Mouse (Mus musculus) cerebellum, adult 2 months (tissue): ENCODE data around the gene Aoah. TPM values are rescaled to one million over a fixed set of nuclear protein-coding genes. Genes with fewer than 3 reads are reported as not detected.

Source experiments
- DNase-seq, 2 experiments: peaks; one replicate each; pipeline ENCODE4 v3.0.0; 2021
- H3K27ac ChIP-seq: fragments of 200-500 bp; 2 replicates; pipeline ENCODE4 v1.5.1; 2012; ENCODE audit warnings: low read length, control low read depth, inconsistent platforms; ENCODE audit not compliant: insufficient read depth
- H3K27me3 ChIP-seq: fragments of 200-500 bp; 2 replicates; pipeline ENCODE4 v1.6.1; 2012; ENCODE audit warnings: inconsistent platforms, mild to moderate bottlenecking, low read length, moderate library complexity; ENCODE audit not compliant: control insufficient read depth, insufficient read depth
- H3K4me1 ChIP-seq: fragments of 200-500 bp; 2 replicates; pipeline ENCODE4 v1.6.1; 2011; ENCODE audit warnings: low read length; ENCODE audit not compliant: control insufficient read depth, insufficient read depth
- H3K4me3 ChIP-seq: fragments of 200-500 bp; replicated peaks from 2 replicates; pipeline ENCODE3; 2011; ENCODE audit warnings: mild to moderate bottlenecking, low read depth, low read length, control low read depth; ENCODE audit not compliant: insufficient read depth
- CTCF ChIP-seq: fragments of 200-500 bp; IDR thresholded peaks from 2 replicates; pipeline ENCODE4 v1.5.1; 2011; ENCODE audit warnings: low read depth, mild to moderate bottlenecking, control low read depth, low read length, moderate library complexity, borderline replicate concordance; ENCODE audit not compliant: insufficient read depth
- POLR2A ChIP-seq: fragments of 200-500 bp; IDR thresholded peaks from 2 replicates; pipeline ENCODE4 v1.6.1; 2011; ENCODE audit warnings: low read length, control low read depth, borderline replicate concordance; ENCODE audit not compliant: insufficient read depth
- WGBS: fragments of 180-500 bp; shearing (Covaris S2); methylation state at CpG from one replicate; pipeline ENCODE4 v1.1.7; 2018; 5-methylcytosine and 5-hydroxymethylcytosine counted together
- polyA plus RNA-seq: library from polyadenylated mRNA; depleted of rRNA; stranded (reverse); fragments of >200 nt; gene quantifications from 2 replicates; pipeline ENCODE4 v1.2.3, GENCODE M21; 2012

The Aoah gene
- polyA plus RNA-seq, 1 experiment: 0.23 TPM

DNA sequence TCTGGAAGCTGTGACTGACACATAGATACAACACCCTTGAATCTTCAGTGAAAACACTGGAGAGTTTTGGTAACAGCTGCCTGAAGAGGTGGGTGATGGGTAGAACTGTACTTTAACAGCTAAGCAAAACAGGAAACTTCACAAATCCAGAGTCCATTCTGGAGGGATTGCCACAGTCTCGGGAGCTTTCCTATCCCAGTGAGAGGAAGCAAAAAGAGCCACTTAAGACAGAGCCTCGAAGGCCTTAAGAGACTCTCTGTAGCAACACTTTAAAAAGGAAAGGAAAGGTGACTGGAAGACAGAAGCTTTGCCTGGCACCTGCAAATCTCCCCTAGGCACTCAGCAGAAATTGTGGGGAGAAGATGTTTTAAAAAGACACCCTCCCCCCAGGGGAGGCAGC, 4.6 kb downstream of the Aoah start:
- Histone ChIP-seq H3K4me3 (no peak overlapping the region), H3K27me3 (no peaks in the 10 kb centered on the region), H3K27ac (no peak overlapping the region), H3K4me1 (no peaks in the 10 kb centered on the region)
- DNase-seq: no peak
- 57% methylated on average over 2 of the region's 2 CpGs for WGBS
- TF ChIP-seq CTCF: no peak
- no peak for TF ChIP-seq POLR2A

DNA sequence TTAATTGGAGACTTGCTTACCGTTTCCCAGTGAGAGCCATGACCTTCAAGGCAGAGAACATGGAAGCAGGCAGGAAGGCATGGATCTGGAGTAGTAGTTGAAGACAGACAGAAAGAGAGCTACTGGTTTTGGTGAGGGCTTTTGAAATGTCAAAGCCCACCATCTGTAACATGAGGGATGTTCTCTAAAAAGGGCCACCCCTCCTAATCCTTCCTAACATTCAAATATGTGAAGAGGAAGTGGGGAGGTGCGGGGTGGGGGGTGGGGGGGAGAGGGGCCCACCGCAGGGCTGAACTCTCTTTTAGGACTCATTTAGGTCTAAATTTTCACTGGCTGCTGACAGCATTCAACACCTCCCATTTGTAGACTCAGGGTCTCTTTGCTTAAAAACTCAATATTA, 5.9 kb downstream of the Aoah start:
- H3K4me1 ChIP-seq: no peaks in the 10 kb centered on the region
- TF ChIP-seq POLR2A (no peak), CTCF (no peak)
- DNase-seq: no peak
- no peaks in the 10 kb centered on the region for H3K27me3 ChIP-seq
- H3K4me3 ChIP-seq: no peak overlapping the region
- no peak overlapping the region for H3K27ac ChIP-seq
- whole genome bisulfite sequencing: 88% methylated on average over 3 of the region's 3 CpGs

DNA sequence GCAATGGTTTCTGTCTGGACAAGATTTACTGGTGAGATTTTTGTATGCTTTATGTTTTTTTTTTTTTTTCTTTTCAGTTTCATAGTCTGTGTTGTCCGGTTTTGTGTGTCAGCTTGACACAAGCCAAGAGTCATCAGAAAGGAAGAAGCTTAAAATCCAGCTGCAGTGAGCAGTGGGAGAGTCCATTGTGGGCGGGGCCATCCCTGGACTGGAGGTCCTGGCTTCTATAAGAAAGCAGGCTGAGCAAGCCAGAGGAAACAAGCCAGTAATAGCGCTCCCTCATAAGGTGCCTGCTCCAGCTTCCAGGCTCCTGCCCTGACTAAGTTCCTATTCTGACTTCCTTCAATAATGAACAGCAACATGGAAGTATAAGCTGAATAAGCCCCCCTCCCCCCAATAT, 6.7 kb downstream of the Aoah start:
- TF ChIP-seq CTCF (no peak), POLR2A (no peak)
- 68% methylated on average over 3 of the region's 3 CpGs for WGBS
- Histone ChIP-seq H3K27ac (no peak overlapping the region), H3K27me3 (no peaks in the 10 kb centered on the region), H3K4me3 (no peak overlapping the region), H3K4me1 (no peaks in the 10 kb centered on the region)
- DNase-seq: no peak

DNA sequence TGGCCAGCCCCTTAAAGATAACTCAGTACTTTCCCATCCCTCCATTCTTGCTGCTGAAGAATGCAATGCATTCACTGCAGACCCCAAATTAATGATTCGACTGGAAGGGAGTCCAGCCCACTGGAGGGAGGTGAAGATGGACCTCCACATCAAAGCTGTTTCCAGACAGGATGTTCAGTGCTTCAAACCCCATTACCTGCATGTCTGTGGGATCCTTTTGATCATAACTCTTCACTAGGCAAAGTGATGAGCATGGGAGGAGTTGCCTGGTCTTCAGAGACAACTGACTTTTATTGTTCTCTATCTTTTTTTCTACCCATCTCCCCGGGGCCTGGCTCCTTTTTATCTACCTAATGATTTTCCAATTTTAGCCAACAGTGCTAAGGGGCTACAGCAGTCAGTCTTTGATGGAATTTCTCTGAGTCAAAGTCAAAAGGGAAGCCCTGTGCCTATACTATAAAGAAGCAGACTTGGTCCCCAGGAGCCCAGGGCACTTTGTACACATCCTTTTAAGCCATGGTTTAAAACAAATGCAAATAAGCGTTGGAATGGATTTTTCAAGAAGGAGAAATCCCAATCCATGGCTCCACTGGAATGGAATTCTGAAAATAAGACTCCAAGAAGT, 18.0 kb downstream of the Aoah start:
- 77% methylated on average over 3 of the region's 3 CpGs for WGBS
- TF ChIP-seq POLR2A (no peak), CTCF (no peak)
- H3K27ac ChIP-seq: no peak overlapping the region

DNA sequence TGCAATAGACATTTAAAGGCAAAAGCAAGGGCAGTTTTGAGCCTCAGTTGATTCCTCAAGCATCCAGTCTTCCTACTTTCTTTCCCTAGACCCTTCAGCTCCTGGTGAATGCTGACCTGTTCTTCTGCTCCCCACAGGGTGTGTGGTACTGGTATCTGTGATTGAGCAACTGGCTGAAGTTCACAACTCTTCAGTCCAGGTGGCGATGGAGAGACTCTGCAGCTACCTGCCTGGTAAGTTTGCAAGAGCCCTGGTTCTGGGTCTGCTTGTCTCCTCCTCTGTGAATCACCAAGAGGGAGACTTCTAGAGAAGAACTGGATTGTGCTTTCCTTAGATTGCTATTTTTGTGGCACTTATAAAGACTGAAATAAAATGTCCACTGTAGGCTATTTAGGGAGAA, 22.5 kb downstream of the Aoah start:
- TF ChIP-seq POLR2A (no peak), CTCF (peak; percentile 16; the same call in 1 of the 2 replicates)
- whole genome bisulfite sequencing: 75% methylated on average over 1 of the region's 1 CpGs

More for the DNA sequence above, 18.0 kb downstream of the Aoah start:
- DNase-seq: no peak
- Histone ChIP-seq H3K4me3 (no peak overlapping the region), H3K4me1 (no peaks in the 10 kb centered on the region), H3K27me3 (no peaks in the 10 kb centered on the region)

DNA sequence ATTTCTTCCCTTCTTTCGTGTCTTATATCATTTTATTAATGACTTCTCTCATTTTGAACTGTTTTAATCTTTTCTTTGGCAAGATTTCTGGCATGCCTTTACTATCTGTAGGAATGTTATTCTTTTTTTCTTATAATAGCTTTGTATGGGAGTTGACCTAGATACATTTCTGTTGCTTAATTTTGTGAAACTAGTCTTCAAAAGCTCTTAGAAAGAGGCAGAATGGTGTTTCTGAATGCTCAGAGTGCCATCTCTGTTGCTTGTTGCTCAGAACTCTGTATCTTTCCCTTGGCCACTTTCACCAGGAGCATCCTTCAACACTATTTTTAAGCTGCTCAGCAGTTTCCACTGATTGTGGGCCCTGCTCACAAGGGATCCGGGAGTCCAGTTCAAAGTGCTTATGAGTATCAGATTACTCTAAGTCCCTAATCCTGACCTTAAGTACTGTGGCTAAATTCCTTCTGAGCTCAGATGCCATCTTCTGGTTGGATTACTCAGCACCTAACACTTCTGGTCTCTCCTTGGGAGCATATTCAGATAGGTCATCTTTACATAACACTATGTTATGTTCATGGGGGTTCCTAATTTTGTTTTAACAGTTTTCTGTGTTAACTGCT, 26.9 kb downstream of the Aoah start:
- 79% methylated on average over 2 of the region's 2 CpGs for WGBS
- TF ChIP-seq POLR2A (no peak), CTCF (no peak)
- DNase-seq: no peak

More for the DNA sequence above, 22.5 kb downstream of the Aoah start:
- DNase-seq: no peak
- Histone ChIP-seq H3K4me1 (no peaks in the 10 kb centered on the region), H3K27ac (no peak overlapping the region), H3K4me3 (no peak overlapping the region), H3K27me3 (no peaks in the 10 kb centered on the region)

DNA sequence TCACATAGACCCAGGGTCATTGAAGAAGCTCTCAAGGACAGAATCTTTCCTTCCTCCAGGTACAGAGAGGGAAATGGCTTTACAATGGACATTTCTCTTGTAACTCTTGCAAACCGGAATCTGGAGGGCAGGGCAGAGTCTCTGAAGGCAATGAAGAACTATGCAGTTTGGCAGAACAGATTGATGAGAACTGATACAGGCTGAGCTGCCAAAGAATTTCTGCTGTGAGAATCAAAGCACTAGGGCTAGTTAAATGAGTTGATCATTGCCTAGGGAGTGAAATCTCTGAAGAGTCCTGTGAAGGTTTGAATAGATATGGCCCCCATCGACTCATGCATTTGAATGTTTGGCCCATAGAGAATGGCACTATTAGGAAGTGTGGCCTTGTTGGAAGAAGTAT, 34.8 kb downstream of the Aoah start:
- H3K27me3 ChIP-seq: no peaks in the 10 kb centered on the region
- no peak for DNase-seq
- no peak overlapping the region for H3K4me3 ChIP-seq
- H3K4me1 ChIP-seq: no peaks in the 10 kb centered on the region
- TF ChIP-seq POLR2A: no peak
- TF ChIP-seq CTCF: no peak
- H3K27ac ChIP-seq: no peak overlapping the region
- 76% methylated on average over 2 of the region's 2 CpGs for WGBS

More for the DNA sequence above, 26.9 kb downstream of the Aoah start:
- no peaks in the 10 kb centered on the region for H3K27me3 ChIP-seq
- H3K4me3 ChIP-seq: no peak overlapping the region
- no peak overlapping the region for H3K27ac ChIP-seq
- H3K4me1 ChIP-seq: no peaks in the 10 kb centered on the region

DNA sequence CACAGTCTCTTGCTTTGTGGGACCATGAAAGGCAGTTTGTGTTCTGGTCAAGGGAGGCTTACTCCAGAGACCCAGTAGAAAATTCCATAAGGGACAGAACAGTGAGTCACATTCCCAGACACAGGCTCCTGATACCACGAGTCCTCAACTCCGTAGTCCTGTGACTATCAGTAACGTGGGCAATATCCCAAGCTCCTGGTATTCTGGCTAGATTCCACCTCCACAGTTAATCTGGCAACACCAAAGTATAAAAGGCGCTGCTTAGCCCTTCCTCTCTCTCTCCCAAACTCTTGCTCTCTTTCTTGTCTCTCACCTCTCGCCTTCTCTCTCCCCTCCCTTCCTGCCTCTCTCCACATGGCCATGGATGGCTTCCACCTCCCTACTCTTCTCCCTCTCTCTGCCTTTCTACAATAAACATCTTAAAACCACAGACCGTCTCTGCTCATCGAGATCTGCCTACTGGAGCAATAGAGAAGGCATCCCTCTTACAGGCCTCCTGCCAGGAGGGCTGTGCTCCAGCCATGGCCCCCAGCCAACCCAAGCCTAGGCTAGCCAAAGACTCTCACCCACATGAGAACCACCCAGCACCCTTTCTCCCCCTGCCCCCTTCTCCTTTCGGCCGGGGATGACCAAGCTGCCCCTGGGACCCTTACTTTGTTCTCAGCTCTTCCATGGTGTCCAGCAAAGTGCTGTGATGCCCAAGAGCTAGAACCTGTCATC, 35.4 kb downstream of the Aoah start:
- no peaks in the 10 kb centered on the region for H3K27me3 ChIP-seq
- H3K4me3 ChIP-seq: no peak overlapping the region
- WGBS: 19% methylated on average over 9 of the region's 9 CpGs
- TF ChIP-seq POLR2A (no peak), CTCF (no peak)
- H3K27ac ChIP-seq: no peak overlapping the region
- no peak for DNase-seq
- H3K4me1 ChIP-seq: no peaks in the 10 kb centered on the region
